In genomic region chr2:168035907-168036306, GRCm38 (mm10) we compare ENCODE assay signal across 29 mouse cellular contexts. TPM values are rescaled to one million over a fixed set of nuclear protein-coding genes. Genes with fewer than 3 reads are reported as not detected.
DNase-seq lines count a peak whose midpoint lies in the region; ATAC-seq and TF ChIP-seq lines count a peak whose summit lies in the region.
"Had no signal": no experiment of that assay in that cellular context is flagged by ENCODE, and none has a peak within 500 bp of the region (broad histone marks: within the 10 kb centered on the region; RNA-seq: fewer than 3 reads in every experiment).

No protein-coding gene starts in this region.

- H3K4me2 ChIP-seq in intestine, postnatal 0 days (replicated peaks; ENCODE audit: low read depth) = no peak overlapping the region
- H3K4me2 ChIP-seq: embryonic facial prominence, embryonic 13.5 days; forebrain, embryonic 12.5 days; forebrain, embryonic 15.5 days; heart, embryonic 11.5 days; hindbrain, embryonic 14.5 days had no signal

- H3K4me3 ChIP-seq in intestine, postnatal 0 days (ENCODE audit: low read depth, low read length) = no peak overlapping the region
- H3K4me3 ChIP-seq: embryonic facial prominence, embryonic 10.5 days; embryonic facial prominence, embryonic 13.5 days; erythroblast, embryonic 14.5 days; forebrain, embryonic 12.5 days; forebrain, embryonic 15.5 days had no signal

- peak; percentile 19 for DNase-seq in adrenal gland, postnatal 25 days
- no peak for DNase-seq in adrenal gland, adult 18-20 months (ENCODE audit: low spot score in 2 of 2)
- DNase-seq in heart, adult 11 months = peak; percentile 96
- DNase-seq in heart, postnatal 25 days (ENCODE audit: low spot score) = no peak
- peak; percentile 53 for DNase-seq in gastrocnemius, postnatal 14 days
- DNase-seq in gastrocnemius, postnatal 25 days = peak; percentile 57
- DNase-seq: adrenal gland, adult 8-10 months; cerebellum, adult 11 months; cerebellum, adult 2 months; cerebellum, adult 9-11 months; cerebellum, postnatal 36 days; embryo, embryonic 11 days; heart, postnatal 4 days; kidney, adult 2 months had no signal

- no peak overlapping the region for H3K9ac ChIP-seq in intestine, postnatal 0 days (ENCODE audit: low read depth, low read length)
- H3K9ac ChIP-seq: embryonic facial prominence, embryonic 13.5 days; forebrain, embryonic 12.5 days; forebrain, embryonic 15.5 days; hindbrain, embryonic 14.5 days had no signal

- no peaks in the 10 kb centered on the region for H3K36me3 ChIP-seq in intestine, postnatal 0 days (ENCODE audit: control insufficient read depth, insufficient read depth)
- H3K36me3 ChIP-seq: embryonic facial prominence, embryonic 10.5 days; embryonic facial prominence, embryonic 13.5 days; forebrain, embryonic 12.5 days; forebrain, embryonic 15.5 days had no signal

- WGBS in intestine, postnatal 0 days = 90% methylated on average over 6 of the region's 6 CpGs

- H3K27ac ChIP-seq in intestine, postnatal 0 days (ENCODE audit: low read depth, low read length) = no peak overlapping the region
- H3K27ac ChIP-seq: embryonic facial prominence, embryonic 10.5 days; embryonic facial prominence, embryonic 13.5 days; forebrain, embryonic 12.5 days; forebrain, embryonic 15.5 days; hindbrain, embryonic 14.5 days; hindbrain, postnatal 0 days had no signal

- no peaks in the 10 kb centered on the region for H3K9me3 ChIP-seq in intestine, postnatal 0 days (ENCODE audit: control insufficient read depth)
- H3K9me3 ChIP-seq: embryonic facial prominence, embryonic 10.5 days; embryonic facial prominence, embryonic 13.5 days; forebrain, embryonic 12.5 days; forebrain, embryonic 15.5 days had no signal

- TF ChIP-seq CTCF in intestine, postnatal 0 days (IDR thresholded peaks at IDR 0.05; ENCODE audit: low read depth) = no peak

- no peak for ATAC-seq in megakaryocyte progenitor cell, adult 5-6 weeks (replicated peaks; ENCODE audit: poor library complexity)
- no peak for ATAC-seq in intestine, postnatal 0 days
- ATAC-seq: CD4-positive, CD25-positive, alpha-beta regulatory T cell, adult 4 months; forebrain, embryonic 15.5 days; hindbrain, postnatal 0 days; inflammation-experienced regulatory T-cells, adult 6 months; intestine, embryonic 16.5 days had no signal

- intact Hi-C loops in heart, postnatal 25 days (cut with DNase I) = no loop called here
- intact Hi-C loops in gastrocnemius, postnatal 14 days (cut with DNase I; ENCODE audit: low total_unique reads) = no loop called here

- H3K27me3 ChIP-seq in intestine, postnatal 0 days (replicated peaks; ENCODE audit: control insufficient read depth, insufficient read depth, low read length) = no peaks in the 10 kb centered on the region
- H3K27me3 ChIP-seq: embryonic facial prominence, embryonic 13.5 days; forebrain, embryonic 12.5 days; forebrain, embryonic 15.5 days had no signal

- H3K4me1 ChIP-seq in intestine, postnatal 0 days (replicated peaks; ENCODE audit: control insufficient read depth, insufficient read depth, low read length) = no peaks in the 10 kb centered on the region; the same call in 1 of the 2 replicates
- H3K4me1 ChIP-seq: forebrain, embryonic 15.5 days had no signal

RNA-seq across cellular contexts. Expression of gene Ripor3, which starts 25.5 kb away (rescaled TPM):
- total RNA-seq in adrenal gland, postnatal 25 days (2021) = 2.1 and 2.8 TPM in 2 replicates
- total RNA-seq in adrenal gland, adult 18-20 months (2021) = 1 to 10 TPM; 1.8 TPM
- under 1 TPM; 0.49 to 0.75 TPM for total RNA-seq in heart, postnatal 25 days (2021)
- 1 to 10 TPM; 1.6 to 1.7 TPM for total RNA-seq in gastrocnemius, postnatal 14 days (2021)
- 1 to 10 TPM in 1 of 2 experiments, under 1 TPM in 1; 0.75 to 1.5 TPM for total RNA-seq in gastrocnemius, postnatal 25 days (2021)
- not detected in 2 replicates for total RNA-seq in megakaryocyte progenitor cell, adult 5-6 weeks (2015)
- total RNA-seq in megakaryocyte progenitor cell, adult 5-6 weeks (2017) = not detected in 2 replicates
- 1.5 and 1.6 TPM in 2 replicates for polyA plus RNA-seq in intestine, postnatal 0 days (2015; fragmentation: Nextera tagmentation; extraction: Ambion mirVana)
- total RNA-seq: granulocyte monocyte progenitor cell, adult 5-6 weeks; MEL had no signal

RNA-seq across cellular contexts. Expression of gene Pard6b, which starts 44.9 kb away (rescaled TPM):
- 1.6 and 2.3 TPM in 2 replicates for total RNA-seq in adrenal gland, postnatal 25 days (2021)
- total RNA-seq in adrenal gland, adult 18-20 months (2021) = 1 to 10 TPM; 1.2 to 1.6 TPM
- 1 to 10 TPM; 3.1 to 3.4 TPM for total RNA-seq in heart, postnatal 25 days (2021)
- 1 to 10 TPM in 1 of 2 experiments, under 1 TPM in 1; 0.74 to 1.4 TPM for total RNA-seq in gastrocnemius, postnatal 14 days (2021)
- total RNA-seq in gastrocnemius, postnatal 25 days (2021) = under 1 TPM; 0.43 to 0.62 TPM
- 0.07 and 0.42 TPM in 2 replicates for total RNA-seq in megakaryocyte progenitor cell, adult 5-6 weeks (2015)
- 0.25 and 0.78 TPM in 2 replicates for total RNA-seq in megakaryocyte progenitor cell, adult 5-6 weeks (2017)
- polyA plus RNA-seq in intestine, postnatal 0 days (2015; fragmentation: Nextera tagmentation; extraction: Ambion mirVana) = 13.8 and 17.3 TPM in 2 replicates

Comparison
In these comparisons a context has a peak if more than half of its experiments do, and no peak if none do; other contexts are left out.
1. DNase-seq: peak in adrenal gland, postnatal 25 days (single experiment), heart, adult 11 months (single experiment), gastrocnemius, postnatal 14 days (single experiment) and gastrocnemius, postnatal 25 days (single experiment); none in adrenal gland, adult 18-20 months (0 of 2) and heart, postnatal 25 days (single experiment).